Mouse (Mus musculus): ENCODE measurements around the gene Snapc4.

GRCm38 (mm10) chr2:26399647-26400046 is 19.2 kb upstream of the Snapc4 start:
- TF ChIP-seq POLR2A (IDR thresholded peaks at IDR 0.05; ENCODE audit: insufficient read depth, low read depth, low read length) = no peak
- no peak for TF ChIP-seq CTCF (IDR thresholded peaks at IDR 0.05; ENCODE audit: insufficient read depth, low read depth, low read length)

Data from olfactory bulb, adult 2 months (tissue).